Mouse (Mus musculus) forebrain, postnatal 0 days (tissue): Measurements from ENCODE around the gene Ntng2. TPM values are rescaled to one million over a fixed set of nuclear protein-coding genes. Genes with fewer than 3 reads are reported as not detected.
A peak's percentile ranks its signal among the peaks of the same experiment; 100 is the strongest.

Experiments
- ATAC-seq: fragments of 200-750 bp; cut with Nextera tagmentation; 2 replicates; pipeline ENCODE4 v1.8.0; 2017; ENCODE audit warnings: mild to moderate bottlenecking, moderate library complexity
- DNase-seq: peaks from one replicate; pipeline ENCODE4 v3.0.0-alpha.2; 2015
- H3K27ac ChIP-seq: fragments of 300-500 bp; sonication (generic); 2 replicates; pipeline ENCODE4 v1.5.1; 2014; ENCODE audit warnings: low read depth, mild to moderate bottlenecking, antibody characterized with exemption, low read length, moderate library complexity, mixed read lengths
- H3K27me3 ChIP-seq: fragments of 300-500 bp; sonication (generic); 2 replicates; pipeline ENCODE4 v1.6.1; 2014; ENCODE audit warnings: mild to moderate bottlenecking, low read length, mixed read lengths; ENCODE audit not compliant: insufficient read depth
- H3K36me3 ChIP-seq: fragments of 300-500 bp; sonication (generic); 2 replicates; pipeline ENCODE4 v1.6.1; 2014; ENCODE audit warnings: mild to moderate bottlenecking, moderate library complexity; ENCODE audit not compliant: insufficient read depth
- H3K4me1 ChIP-seq: fragments of 300-500 bp; sonication (generic); 2 replicates; pipeline ENCODE4 v1.6.1; 2014; ENCODE audit warnings: antibody characterized with exemption; ENCODE audit not compliant: insufficient read depth
- H3K4me2 ChIP-seq: fragments of 300-500 bp; sonication (generic); 2 replicates; pipeline ENCODE4 v1.6.1; 2014; ENCODE audit warnings: low read depth, mild to moderate bottlenecking, moderate library complexity
- H3K4me3 ChIP-seq: fragments of 300-500 bp; sonication (generic); 2 replicates; pipeline ENCODE4 v1.5.1; 2014; ENCODE audit warnings: low read depth, low read length, mixed read lengths
- H3K9ac ChIP-seq: fragments of 300-500 bp; sonication (generic); 2 replicates; pipeline ENCODE4 v1.6.1; 2014; ENCODE audit warnings: mild to moderate bottlenecking
- H3K9me3 ChIP-seq: fragments of 300-500 bp; sonication (generic); 2 replicates; pipeline ENCODE4 v1.6.1; 2016; ENCODE audit warnings: low read length
- CTCF ChIP-seq: sonication (generic); IDR thresholded peaks from 2 replicates; pipeline ENCODE4 v1.5.1; 2016; ENCODE audit warnings: antibody characterized with exemption, control low read depth, low read depth
- WGBS: fragments of 180-500 bp; shearing (Covaris S2); extraction: QIAGEN DNeasy Blood & Tissue Kit; methylation state at CpG from one replicate; pipeline ENCODE4 v1.1.7; 2014; 5-methylcytosine and 5-hydroxymethylcytosine counted together
- polyA plus RNA-seq: library from polyadenylated mRNA; unstranded; fragments of >200 nt; fragmentation: Nextera tagmentation; extraction: Ambion mirVana; gene quantifications from 2 replicates; pipeline ENCODE4 v1.2.1, GENCODE M21; 2015
- total RNA-seq: library from RNA; depleted of rRNA; stranded (reverse); fragments of >200 nt; gene quantifications from 2 replicates; pipeline ENCODE4 v1.2.3, GENCODE M21; 2014; rRNA removed

Gene Ntng2
- total RNA-seq, result 33.0 and 33.6 TPM in 2 replicates
- polyA plus RNA-seq, result 8.0 and 8.6 TPM in 2 replicates

- peak; percentile 64 for DNase-seq
- Histone ChIP-seq H3K27ac (peak within 1 kb of the TSS; percentile 89), H3K4me3 (peak within 1 kb of the TSS; percentile 62), H3K4me1 (no peaks in the 10 kb centered on the region), H3K36me3 (no peaks in the 10 kb centered on the region), H3K9ac (peak within 1 kb of the TSS; percentile 68), H3K9me3 (no peaks in the 10 kb centered on the region), H3K4me2 (peak within 1 kb of the TSS; percentile 96), H3K27me3 (peaks cover 7% of the 10 kb centered on the region; the same call in 1 of the 2 replicates)
- peak; percentile 53 for ATAC-seq
- 2% methylated on average over 41 of the region's 54 CpGs for WGBS
- TF ChIP-seq CTCF, result no peak
Observed at GRCm38 (mm10) chr2:29252599-29253204, at the start of gene Ntng2. TSS of gene Ntng2 (minus strand) at chr2:29253005.

GRCm38 (mm10) chr2:29295557-29295956 is 42.8 kb upstream of the Ntng2 start:
- no peak for TF ChIP-seq CTCF
- Histone ChIP-seq H3K4me1 (no peaks in the 10 kb centered on the region), H3K27ac (no peak overlapping the region), H3K4me3 (no peak overlapping the region), H3K9me3 (peaks cover 6% of the 10 kb centered on the region; the same call in 1 of the 2 replicates), H3K27me3 (no peaks in the 10 kb centered on the region), H3K9ac (no peak overlapping the region), H3K36me3 (no peaks in the 10 kb centered on the region), H3K4me2 (no peak overlapping the region)
- DNase-seq (no peak), ATAC-seq (no peak)
- 73% methylated on average over 3 of the region's 3 CpGs for WGBS

GRCm38 (mm10) chr2:29287651-29288050 is 34.8 kb upstream of the Ntng2 start:
- H3K9ac ChIP-seq, result no peak overlapping the region
- WGBS, result 81% methylated on average over 5 of the region's 5 CpGs
- H3K36me3 ChIP-seq, result no peaks in the 10 kb centered on the region
- no peak for TF ChIP-seq CTCF
- H3K4me3 ChIP-seq, result no peak overlapping the region
- no peak overlapping the region for H3K4me2 ChIP-seq
- ATAC-seq (no peak), DNase-seq (no peak)
- H3K27me3 ChIP-seq, result no peaks in the 10 kb centered on the region
- H3K27ac ChIP-seq, result no peak overlapping the region
- no peaks in the 10 kb centered on the region for H3K9me3 ChIP-seq
- no peaks in the 10 kb centered on the region for H3K4me1 ChIP-seq

- no peak overlapping the region for H3K27ac ChIP-seq
- H3K4me3 ChIP-seq, result no peak overlapping the region
- H3K4me1 ChIP-seq, result no peaks in the 10 kb centered on the region
- no peak for TF ChIP-seq CTCF
- H3K36me3 ChIP-seq, result no peaks in the 10 kb centered on the region
- ATAC-seq, result peak; percentile 94
- no peaks in the 10 kb centered on the region for H3K9me3 ChIP-seq
- no peak overlapping the region for H3K9ac ChIP-seq
- peak; percentile 50 for DNase-seq
- WGBS, result 52% methylated on average over 5 of the region's 5 CpGs
- no peaks in the 10 kb centered on the region for H3K27me3 ChIP-seq
- H3K4me2 ChIP-seq, result no peak overlapping the region
Observed at GRCm38 (mm10) chr2:29277703-29278121, 24.9 kb upstream of the Ntng2 start.

- H3K4me3 ChIP-seq, result no peak overlapping the region
- TF ChIP-seq CTCF, result no peak
- H3K9ac ChIP-seq, result no peak overlapping the region
- no peak overlapping the region for H3K27ac ChIP-seq
- 0 out of 2 replicates have a peak, but pooled peaks cover under 1% of the 10 kb centered on the region for H3K4me1 ChIP-seq
- ATAC-seq, result peak; percentile 59; the same call in 1 of the 2 replicates
- no peaks in the 10 kb centered on the region for H3K27me3 ChIP-seq
- H3K36me3 ChIP-seq, result no peaks in the 10 kb centered on the region
- no peaks in the 10 kb centered on the region for H3K9me3 ChIP-seq
- no peak overlapping the region for H3K4me2 ChIP-seq
- DNase-seq, result peak; percentile 52
- 42% methylated on average over 7 of the region's 7 CpGs for WGBS
Observed at GRCm38 (mm10) chr2:29271803-29272518, 19.2 kb upstream of the Ntng2 start.

GRCm38 (mm10) chr2:29271098-29271497 is 18.3 kb upstream of the Ntng2 start:
- ATAC-seq, result no peak
- H3K27me3 ChIP-seq, result no peaks in the 10 kb centered on the region
- peaks cover 4% of the 10 kb centered on the region; the same call in 1 of the 2 replicates for H3K4me1 ChIP-seq
- no peak overlapping the region for H3K9ac ChIP-seq
- no peaks in the 10 kb centered on the region for H3K36me3 ChIP-seq
- no peak overlapping the region for H3K27ac ChIP-seq
- TF ChIP-seq CTCF, result no peak
- DNase-seq, result no peak
- no peak overlapping the region for H3K4me3 ChIP-seq
- no peaks in the 10 kb centered on the region for H3K9me3 ChIP-seq
- no peak overlapping the region for H3K4me2 ChIP-seq
- 72% methylated on average over 7 of the region's 7 CpGs for WGBS

- 22% methylated on average over 4 of the region's 4 CpGs for WGBS
- DNase-seq, result peak; percentile 45
- H3K4me1 ChIP-seq, result peaks cover 4% of the 10 kb centered on the region; the same call in 1 of the 2 replicates
- no peaks in the 10 kb centered on the region for H3K27me3 ChIP-seq
- 0 out of 2 replicates have a peak overlapping the region, but pooled peaks have one; percentile 15 for H3K27ac ChIP-seq
- TF ChIP-seq CTCF, result 0 out of 2 replicates have a peak, but pooled peaks have one; percentile 16
- H3K9me3 ChIP-seq, result no peaks in the 10 kb centered on the region
- no peak overlapping the region for H3K9ac ChIP-seq
- peak; percentile 65 for ATAC-seq
- no peak overlapping the region for H3K4me3 ChIP-seq
- no peak overlapping the region for H3K4me2 ChIP-seq
- no peaks in the 10 kb centered on the region for H3K36me3 ChIP-seq
Observed at GRCm38 (mm10) chr2:29266810-29267209, 14.0 kb upstream of the Ntng2 start.
